Mouse (Mus musculus): ENCODE measurements around the gene Gm35549. TPM values are rescaled to one million over a fixed set of nuclear protein-coding genes. Genes with fewer than 3 reads are reported as not detected.
A peak's percentile ranks its signal among the peaks of the same experiment; 100 is the strongest.
"Not testable (repeated sequence)": the region's sequence is repeated elsewhere in the genome, so short reads cannot be mapped to it uniquely, and the experiment has no call there.

The Gm35549 gene
- polyA plus RNA-seq, 1 experiment from 2014 or later: not detected

DNA sequence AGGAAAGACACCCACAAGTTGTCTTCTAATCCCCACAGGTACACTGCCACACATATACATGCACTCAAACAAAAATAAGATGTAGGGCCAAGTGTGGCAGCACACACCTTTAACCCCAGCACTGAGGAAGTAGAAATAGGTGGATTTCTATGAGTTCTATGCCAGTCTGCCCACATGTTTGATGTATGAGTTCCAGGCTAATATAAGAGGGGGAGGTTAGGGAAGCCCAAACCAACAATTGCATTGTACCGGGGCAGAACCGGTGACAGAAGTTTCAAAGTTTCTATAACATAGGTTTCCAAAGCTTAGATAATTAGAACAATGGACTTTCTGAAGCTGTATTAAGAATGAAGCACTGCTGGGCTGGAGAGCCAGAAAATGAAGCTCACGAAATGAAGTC, 21.0 kb upstream of the Gm35549 start:
- WGBS: 66% methylated on average over 3 of the region's 3 CpGs
- H3K4me1 ChIP-seq (ENCODE audit: control insufficient read depth, insufficient read depth, low read length): peaks cover 4% of the 10 kb centered on the region; the same call in 1 of the 2 replicates
- H3K4me3 ChIP-seq (ENCODE audit: low read depth, low read length): peak overlapping the region; percentile 67
- ATAC-seq (ENCODE audit: insufficient number of reproducible peaks, low FRiP score, low TSS enrichment, low read depth): no peak
- no peak for DNase-seq (ENCODE audit: low spot score)
- peak overlapping the region; percentile 58 for H3K4me2 ChIP-seq (ENCODE audit: low read depth, severe bottlenecking)
- no peaks in the 10 kb centered on the region for H3K27me3 ChIP-seq (ENCODE audit: control insufficient read depth, insufficient read depth, low read length)
- H3K36me3 ChIP-seq (ENCODE audit: control insufficient read depth, insufficient read depth, low read length): peaks cover 24% of the 10 kb centered on the region
- no peak overlapping the region; the same call in 1 of the 2 replicates for H3K9ac ChIP-seq (ENCODE audit: low read length)
- no peaks in the 10 kb centered on the region; the same call in 1 of the 2 replicates for H3K9me3 ChIP-seq (ENCODE audit: control insufficient read depth, low read length)
- H3K27ac ChIP-seq (replicated peaks; ENCODE audit: low read depth, low read length): no peak overlapping the region

DNA sequence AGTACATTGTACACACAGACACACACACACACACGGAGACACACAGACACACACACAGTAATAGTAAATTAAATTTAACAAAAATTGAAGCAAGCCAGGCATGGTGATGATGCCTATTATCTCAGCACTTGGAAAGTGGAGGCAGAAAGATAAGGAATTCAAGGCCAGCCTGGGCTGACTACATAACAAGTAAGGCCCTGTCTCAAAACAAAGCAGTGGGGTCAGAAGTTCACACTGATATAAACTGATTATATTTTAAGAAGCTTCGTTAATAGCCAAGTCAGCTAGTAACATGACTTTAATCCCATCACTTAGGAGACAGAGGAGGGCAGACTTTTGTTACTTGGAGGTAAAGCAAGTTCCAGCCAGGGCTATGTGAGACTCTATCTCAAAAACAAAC, 19.9 kb upstream of the Gm35549 start:
- Histone ChIP-seq H3K4me2 (ENCODE audit: low read depth, severe bottlenecking) (no peak overlapping the region), H3K4me1 (ENCODE audit: control insufficient read depth, insufficient read depth, low read length) (peaks cover 4% of the 10 kb centered on the region; the same call in 1 of the 2 replicates), H3K9ac (ENCODE audit: low read length) (no peak overlapping the region), H3K27ac (replicated peaks; ENCODE audit: low read depth, low read length) (no peak overlapping the region), H3K4me3 (ENCODE audit: low read depth, low read length) (no peak overlapping the region), H3K36me3 (ENCODE audit: control insufficient read depth, insufficient read depth, low read length) (peaks cover 35% of the 10 kb centered on the region), H3K27me3 (ENCODE audit: control insufficient read depth, insufficient read depth, low read length) (no peaks in the 10 kb centered on the region), H3K9me3 (ENCODE audit: control insufficient read depth, low read length) (no peaks in the 10 kb centered on the region; the same call in 1 of the 2 replicates)
- WGBS: 91% methylated on average over 2 of the region's 2 CpGs
- no peak for DNase-seq (ENCODE audit: low spot score)
- ATAC-seq (ENCODE audit: insufficient number of reproducible peaks, low FRiP score, low TSS enrichment, low read depth): no peak

DNA sequence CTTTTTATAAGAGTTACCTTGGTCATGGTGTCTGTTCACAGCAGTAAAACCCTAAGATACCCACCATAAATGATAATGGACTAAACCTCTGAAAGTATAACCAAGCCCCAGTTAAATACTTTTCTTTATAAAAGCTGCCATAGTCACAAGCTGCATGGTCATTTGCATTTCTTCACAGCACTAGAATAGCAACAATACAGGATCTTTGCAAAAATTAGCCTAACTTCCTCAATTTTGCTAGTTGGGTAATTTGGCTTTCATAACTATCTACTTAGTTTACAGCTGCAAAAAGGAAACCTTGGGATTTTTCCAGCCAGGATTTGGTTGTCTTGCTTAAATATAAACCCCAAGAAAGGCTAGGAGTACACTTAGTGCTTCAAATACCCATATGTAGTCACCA, 16.9 kb upstream of the Gm35549 start:
- H3K36me3 ChIP-seq (ENCODE audit: control insufficient read depth, insufficient read depth, low read length): peaks cover 56% of the 10 kb centered on the region
- H3K4me3 ChIP-seq (ENCODE audit: low read depth, low read length): no peak overlapping the region
- DNase-seq (ENCODE audit: low spot score) (no peak), ATAC-seq (ENCODE audit: insufficient number of reproducible peaks, low FRiP score, low TSS enrichment, low read depth) (no peak)
- no peaks in the 10 kb centered on the region for H3K27me3 ChIP-seq (ENCODE audit: control insufficient read depth, insufficient read depth, low read length)
- H3K27ac ChIP-seq (replicated peaks; ENCODE audit: low read depth, low read length): no peak overlapping the region
- H3K9me3 ChIP-seq (ENCODE audit: control insufficient read depth, low read length): no peaks in the 10 kb centered on the region
- no peak overlapping the region for H3K4me2 ChIP-seq (ENCODE audit: low read depth, severe bottlenecking)
- peaks cover 4% of the 10 kb centered on the region; the same call in 1 of the 2 replicates for H3K4me1 ChIP-seq (ENCODE audit: control insufficient read depth, insufficient read depth, low read length)
- no peak overlapping the region for H3K9ac ChIP-seq (ENCODE audit: low read length)

DNA sequence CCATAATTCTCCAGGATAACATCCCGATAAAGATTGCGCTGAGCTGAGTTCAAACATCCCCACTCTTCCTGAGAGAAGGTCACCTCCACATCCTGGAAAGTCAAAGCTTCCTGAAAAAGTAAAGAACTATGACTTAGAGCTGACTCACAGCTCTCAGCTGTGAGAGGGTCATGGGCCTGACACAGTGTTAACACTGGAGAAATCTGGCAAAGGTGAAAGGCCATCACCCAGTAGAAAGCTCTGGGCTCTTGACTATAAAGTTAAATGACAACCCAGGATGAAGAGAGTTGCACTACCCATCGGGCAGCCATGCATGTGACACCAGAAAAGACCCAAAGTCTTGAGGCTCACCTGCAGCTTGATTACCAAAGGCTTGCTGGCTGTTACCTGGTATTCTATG, 12.9 kb upstream of the Gm35549 start:
- H3K4me2 ChIP-seq (ENCODE audit: low read depth, severe bottlenecking): no peak overlapping the region

DNA sequence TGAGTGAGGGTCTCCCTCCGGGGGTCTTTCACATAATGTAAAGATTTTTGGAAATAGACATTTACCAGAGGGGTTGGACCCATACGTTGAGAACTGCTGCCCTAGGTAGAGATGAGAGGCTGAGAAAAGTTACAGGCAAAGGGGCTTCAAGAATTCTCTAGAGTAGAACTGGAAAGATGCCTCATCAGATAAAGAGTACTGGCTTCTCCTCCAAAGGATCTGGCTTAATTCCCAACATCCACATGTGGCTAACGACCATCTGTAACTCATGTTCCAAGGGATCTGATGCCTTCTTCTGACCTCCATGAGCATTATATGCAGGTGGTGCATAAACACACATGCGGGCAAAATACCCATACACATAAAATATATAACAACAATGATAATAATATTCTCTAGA, 11.8 kb upstream of the Gm35549 start:
- H3K36me3 ChIP-seq (ENCODE audit: control insufficient read depth, insufficient read depth, low read length): peaks cover 77% of the 10 kb centered on the region
- H3K9me3 ChIP-seq (ENCODE audit: control insufficient read depth, low read length): no peaks in the 10 kb centered on the region
- ATAC-seq (ENCODE audit: insufficient number of reproducible peaks, low FRiP score, low TSS enrichment, low read depth) (no peak), DNase-seq (ENCODE audit: low spot score) (no peak)
- no peak overlapping the region for H3K9ac ChIP-seq (ENCODE audit: low read length)
- 93% methylated on average over 4 of the region's 4 CpGs for WGBS
- H3K27ac ChIP-seq (replicated peaks; ENCODE audit: low read depth, low read length): no peak overlapping the region
- no peaks in the 10 kb centered on the region for H3K4me1 ChIP-seq (ENCODE audit: control insufficient read depth, insufficient read depth, low read length)
- H3K4me3 ChIP-seq (ENCODE audit: low read depth, low read length): no peak overlapping the region
- H3K27me3 ChIP-seq (ENCODE audit: control insufficient read depth, insufficient read depth, low read length): no peaks in the 10 kb centered on the region
- no peak overlapping the region for H3K4me2 ChIP-seq (ENCODE audit: low read depth, severe bottlenecking)

More for the DNA sequence above, 12.9 kb upstream of the Gm35549 start:
- no peaks in the 10 kb centered on the region for H3K9me3 ChIP-seq (ENCODE audit: control insufficient read depth, low read length)
- ATAC-seq (ENCODE audit: insufficient number of reproducible peaks, low FRiP score, low TSS enrichment, low read depth) (no peak), DNase-seq (ENCODE audit: low spot score) (no peak)
- no peaks in the 10 kb centered on the region for H3K4me1 ChIP-seq (ENCODE audit: control insufficient read depth, insufficient read depth, low read length)
- peaks cover 81% of the 10 kb centered on the region for H3K36me3 ChIP-seq (ENCODE audit: control insufficient read depth, insufficient read depth, low read length)
- no peak overlapping the region for H3K4me3 ChIP-seq (ENCODE audit: low read depth, low read length)
- no peaks in the 10 kb centered on the region for H3K27me3 ChIP-seq (ENCODE audit: control insufficient read depth, insufficient read depth, low read length)
- no peak overlapping the region for H3K9ac ChIP-seq (ENCODE audit: low read length)
- H3K27ac ChIP-seq (replicated peaks; ENCODE audit: low read depth, low read length): no peak overlapping the region
- 99% methylated on average over 3 of the region's 3 CpGs for WGBS

DNA sequence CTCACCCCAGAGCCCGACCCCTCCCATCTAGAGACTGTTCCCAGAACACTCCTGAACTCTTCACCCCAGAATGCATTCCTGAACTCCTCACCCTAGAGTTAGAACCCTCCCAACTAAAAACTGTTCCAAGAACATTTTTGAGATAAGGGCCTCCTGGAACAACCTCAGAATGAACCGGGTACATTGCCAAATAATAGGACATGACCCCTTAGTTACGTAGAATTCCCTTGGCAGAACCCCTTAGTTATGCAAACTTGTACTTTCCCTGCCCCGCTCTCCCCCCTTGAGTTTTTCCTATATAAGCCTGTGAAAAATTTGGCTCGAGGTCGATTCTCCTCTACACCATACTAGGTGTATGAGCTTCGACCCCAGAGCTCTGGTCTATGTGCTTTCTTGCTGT, 11.3 kb upstream of the Gm35549 start:
- H3K27me3 ChIP-seq (ENCODE audit: control insufficient read depth, insufficient read depth, low read length); DNase-seq (ENCODE audit: low spot score); H3K4me3 ChIP-seq (ENCODE audit: low read depth, low read length); H3K9ac ChIP-seq (ENCODE audit: low read length); H3K27ac ChIP-seq (replicated peaks; ENCODE audit: low read depth, low read length); ATAC-seq (ENCODE audit: insufficient number of reproducible peaks, low FRiP score, low TSS enrichment, low read depth); H3K4me2 ChIP-seq (ENCODE audit: low read depth, severe bottlenecking); H3K4me1 ChIP-seq (ENCODE audit: control insufficient read depth, insufficient read depth, low read length); H3K9me3 ChIP-seq (ENCODE audit: control insufficient read depth, low read length): not testable (repeated sequence)
- H3K36me3 ChIP-seq (ENCODE audit: control insufficient read depth, insufficient read depth, low read length): peaks cover 74% of the 10 kb centered on the region
- 91% methylated on average over 1 of the region's 7 CpGs for WGBS

DNA sequence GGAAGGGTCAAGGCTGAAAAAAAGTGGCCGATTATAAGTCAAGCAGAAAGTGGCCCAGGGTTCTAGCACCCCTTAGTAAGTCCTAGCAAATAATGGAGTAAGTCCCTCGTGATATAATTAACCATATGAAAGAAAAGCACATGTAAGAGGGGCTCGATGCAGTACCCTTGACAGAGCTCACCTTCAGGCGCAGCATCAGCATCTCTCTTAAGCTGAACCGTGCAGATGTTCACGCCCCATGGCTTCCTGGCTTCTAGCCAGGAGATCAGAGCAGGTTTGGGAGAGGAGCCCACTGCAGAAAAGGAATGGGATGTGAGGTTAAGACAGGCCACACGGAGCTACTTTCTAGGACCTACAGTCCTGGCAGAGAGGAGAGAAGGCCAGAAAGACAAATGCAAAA, 10.7 kb upstream of the Gm35549 start:
- peaks cover 68% of the 10 kb centered on the region for H3K36me3 ChIP-seq (ENCODE audit: control insufficient read depth, insufficient read depth, low read length)
- H3K4me1 ChIP-seq (ENCODE audit: control insufficient read depth, insufficient read depth, low read length): no peaks in the 10 kb centered on the region
- 97% methylated on average over 7 of the region's 7 CpGs for WGBS
- no peak overlapping the region for H3K9ac ChIP-seq (ENCODE audit: low read length)
- H3K9me3 ChIP-seq (ENCODE audit: control insufficient read depth, low read length): no peaks in the 10 kb centered on the region
- H3K27ac ChIP-seq (replicated peaks; ENCODE audit: low read depth, low read length): no peak overlapping the region
- H3K4me2 ChIP-seq (ENCODE audit: low read depth, severe bottlenecking): no peak overlapping the region
- DNase-seq (ENCODE audit: low spot score): no peak
- no peak overlapping the region for H3K4me3 ChIP-seq (ENCODE audit: low read depth, low read length)
- ATAC-seq (ENCODE audit: insufficient number of reproducible peaks, low FRiP score, low TSS enrichment, low read depth): no peak
- no peaks in the 10 kb centered on the region for H3K27me3 ChIP-seq (ENCODE audit: control insufficient read depth, insufficient read depth, low read length)

DNA sequence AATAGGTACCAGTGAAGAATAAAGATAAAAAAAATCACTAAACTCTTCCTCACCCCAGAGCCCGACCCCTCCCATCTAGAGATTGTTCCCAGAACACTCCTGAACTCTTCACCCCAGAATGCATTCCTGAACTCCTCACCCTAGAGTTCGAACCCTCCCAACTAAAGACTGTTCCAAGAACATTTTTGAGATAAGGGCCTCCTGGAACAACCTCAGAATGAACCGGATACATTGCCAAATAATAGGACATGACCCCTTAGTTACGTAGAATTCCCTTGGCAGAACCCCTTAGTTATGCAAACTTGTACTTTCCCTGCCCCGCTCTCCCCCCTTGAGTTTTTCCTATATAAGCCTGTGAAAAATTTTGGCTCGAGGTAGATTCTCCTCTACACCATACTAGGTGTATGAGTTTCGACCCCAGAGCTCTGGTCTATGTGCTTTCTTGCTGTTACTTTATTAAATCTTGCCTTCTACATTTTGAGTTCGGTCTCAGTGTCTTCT, 4.0 kb upstream of the Gm35549 start:
- not testable (repeated sequence) for H3K27ac ChIP-seq (replicated peaks; ENCODE audit: low read depth, low read length); H3K27me3 ChIP-seq (ENCODE audit: control insufficient read depth, insufficient read depth, low read length); H3K4me2 ChIP-seq (ENCODE audit: low read depth, severe bottlenecking); H3K9me3 ChIP-seq (ENCODE audit: control insufficient read depth, low read length); DNase-seq (ENCODE audit: low spot score); ATAC-seq (ENCODE audit: insufficient number of reproducible peaks, low FRiP score, low TSS enrichment, low read depth); H3K4me3 ChIP-seq (ENCODE audit: low read depth, low read length); H3K4me1 ChIP-seq (ENCODE audit: control insufficient read depth, insufficient read depth, low read length); H3K9ac ChIP-seq (ENCODE audit: low read length)
- H3K36me3 ChIP-seq (ENCODE audit: control insufficient read depth, insufficient read depth, low read length): peaks cover 24% of the 10 kb centered on the region
- WGBS: 93% methylated on average over 7 of the region's 8 CpGs

DNA sequence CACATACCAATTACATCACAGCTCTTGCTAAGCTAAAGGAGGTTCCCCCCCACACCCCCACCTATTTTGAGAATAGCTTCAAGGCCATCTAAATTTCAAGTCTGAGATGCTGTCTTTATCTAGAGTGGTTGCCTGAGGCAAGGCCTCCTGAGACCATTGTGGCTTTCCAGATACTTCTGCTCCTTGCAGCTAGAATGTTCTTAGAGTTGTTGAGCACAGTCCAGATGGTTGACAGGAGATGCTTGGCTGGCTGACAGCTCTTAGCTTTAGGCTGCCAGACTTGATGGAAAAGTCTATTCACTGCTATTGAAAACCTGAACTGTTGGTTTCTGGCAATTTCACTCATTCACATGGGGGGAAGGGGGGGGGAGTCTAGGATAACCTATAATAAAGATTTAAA, 2.3 kb upstream of the Gm35549 start:
- Histone ChIP-seq H3K27me3 (ENCODE audit: control insufficient read depth, insufficient read depth, low read length) (no peaks in the 10 kb centered on the region), H3K4me2 (ENCODE audit: low read depth, severe bottlenecking) (no peak overlapping the region), H3K9me3 (ENCODE audit: control insufficient read depth, low read length) (no peaks in the 10 kb centered on the region; the same call in 1 of the 2 replicates), H3K4me3 (ENCODE audit: low read depth, low read length) (no peak overlapping the region), H3K36me3 (ENCODE audit: control insufficient read depth, insufficient read depth, low read length) (peaks cover 7% of the 10 kb centered on the region), H3K27ac (replicated peaks; ENCODE audit: low read depth, low read length) (no peak overlapping the region), H3K9ac (ENCODE audit: low read length) (no peak overlapping the region), H3K4me1 (ENCODE audit: control insufficient read depth, insufficient read depth, low read length) (no peaks in the 10 kb centered on the region)
- no peak for ATAC-seq (ENCODE audit: insufficient number of reproducible peaks, low FRiP score, low TSS enrichment, low read depth)
- no peak for DNase-seq (ENCODE audit: low spot score)

All from limb, embryonic 11.5 days (tissue).